Mouse (Mus musculus) kidney, adult 2 months (tissue): ENCODE results near the gene Flnc.

Source experiments
- CTCF ChIP-seq: fragments of 200-500 bp; conservative IDR thresholded peaks from 2 replicates; pipeline ENCODE4 v1.5.1; 2011; ENCODE audit warnings: low read depth, mild to moderate bottlenecking, control low read depth, low read length, moderate library complexity, mixed read lengths; ENCODE audit not compliant: insufficient read depth, insufficient read length
- POLR2A ChIP-seq: fragments of 200-500 bp; IDR thresholded peaks from one replicate; pipeline ENCODE4 v1.6.1; 2011; ENCODE audit warnings: low read depth, low read length, control low read depth

DNA sequence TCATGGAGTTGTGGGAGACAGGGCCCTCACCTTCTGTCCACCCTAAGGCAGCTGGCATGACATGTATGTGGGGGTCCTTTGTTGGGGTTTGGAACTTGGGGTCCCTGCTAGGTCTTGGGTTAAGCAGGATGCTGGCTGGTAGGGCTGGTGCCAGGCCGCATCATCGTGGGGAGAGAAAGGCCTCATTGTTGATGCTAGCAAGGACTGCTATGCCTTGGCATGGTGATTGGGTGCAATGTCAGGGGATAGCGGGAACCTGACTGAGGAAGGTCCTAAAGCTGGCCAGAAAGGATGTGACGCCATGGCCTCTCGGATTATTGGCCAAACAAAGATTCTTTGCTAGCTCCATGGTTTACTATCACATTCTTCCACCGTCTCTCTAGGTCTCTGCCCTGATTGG is 6.7 kb downstream of the Flnc start:
- TF ChIP-seq CTCF, result no peak
- no peak for TF ChIP-seq POLR2A
